Mouse (Mus musculus): ENCODE measurements around the gene Lrriq4. TPM values are rescaled to one million over a fixed set of nuclear protein-coding genes. Genes with fewer than 3 reads are reported as not detected.

The Lrriq4 gene
- total and polyA plus RNA-seq, 2 experiments from 2014 or later: not detected

DNA sequence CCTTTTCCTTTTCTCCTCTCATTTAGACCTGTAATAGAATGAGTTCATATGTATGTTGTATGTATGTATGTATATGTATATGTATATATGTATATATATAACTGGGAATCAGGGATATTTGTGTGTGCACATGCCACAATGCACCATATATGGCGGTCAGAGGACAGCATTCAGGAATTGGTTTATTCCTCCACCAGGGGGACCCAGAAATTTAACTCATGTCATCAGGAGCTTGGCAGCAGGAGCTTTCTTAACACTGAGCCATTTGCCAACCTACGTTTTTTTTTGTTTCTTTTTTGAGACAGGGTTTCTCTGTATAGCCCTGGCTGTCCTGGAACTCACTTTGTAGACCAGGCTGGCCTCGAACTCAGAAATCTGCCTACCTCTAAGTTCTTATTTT, 10.6 kb upstream of the Lrriq4 start:
- no peak for DNase-seq
- no peaks in the 10 kb centered on the region for H3K9me3 ChIP-seq (ENCODE audit: low read length)
- H3K9ac ChIP-seq: no peak overlapping the region
- H3K27me3 ChIP-seq (ENCODE audit: insufficient read depth, low read length): no peaks in the 10 kb centered on the region
- H3K4me2 ChIP-seq (ENCODE audit: low read depth): no peak overlapping the region
- H3K4me1 ChIP-seq (ENCODE audit: insufficient read depth): no peaks in the 10 kb centered on the region
- no peaks in the 10 kb centered on the region for H3K36me3 ChIP-seq (ENCODE audit: insufficient read depth)
- no peak overlapping the region for H3K27ac ChIP-seq (ENCODE audit: low read depth, low read length)
- TF ChIP-seq CTCF (IDR thresholded peaks at IDR 0.05; ENCODE audit: low read depth): peak; percentile 12; the same call in 1 of the 2 replicates
- no peak for ATAC-seq
- H3K4me3 ChIP-seq (ENCODE audit: low read depth, low read length): no peak overlapping the region
- WGBS: 66% methylated on average over 3 of the region's 3 CpGs

DNA sequence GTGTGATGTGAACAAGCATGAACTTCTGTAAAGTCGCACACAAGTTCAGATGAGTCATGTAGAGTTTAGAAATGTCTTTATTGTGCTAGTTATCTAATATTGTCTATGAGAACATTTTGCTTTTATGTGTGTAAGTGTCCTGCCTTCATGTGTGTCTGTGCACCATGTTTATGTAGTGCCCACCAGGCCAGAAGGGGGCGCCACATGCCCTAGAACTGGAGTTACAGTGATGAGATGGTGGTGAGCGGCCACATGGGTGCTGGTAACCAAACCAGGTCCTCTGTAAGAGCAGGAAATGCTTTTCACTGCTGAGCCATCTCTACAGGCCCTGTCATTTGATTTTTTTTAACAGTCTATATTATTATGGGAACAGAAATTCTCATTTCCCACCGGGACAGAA, 8.7 kb upstream of the Lrriq4 start:
- WGBS: 82% methylated on average over 4 of the region's 4 CpGs
- Histone ChIP-seq H3K9me3 (ENCODE audit: low read length) (no peaks in the 10 kb centered on the region), H3K27me3 (ENCODE audit: insufficient read depth, low read length) (no peaks in the 10 kb centered on the region), H3K36me3 (ENCODE audit: insufficient read depth) (no peaks in the 10 kb centered on the region), H3K4me2 (ENCODE audit: low read depth) (no peak overlapping the region), H3K4me3 (ENCODE audit: low read depth, low read length) (no peak overlapping the region), H3K27ac (ENCODE audit: low read depth, low read length) (no peak overlapping the region), H3K4me1 (ENCODE audit: insufficient read depth) (no peaks in the 10 kb centered on the region), H3K9ac (no peak overlapping the region)
- ATAC-seq (no peak), DNase-seq (no peak)
- TF ChIP-seq CTCF (IDR thresholded peaks at IDR 0.05; ENCODE audit: low read depth): no peak

DNA sequence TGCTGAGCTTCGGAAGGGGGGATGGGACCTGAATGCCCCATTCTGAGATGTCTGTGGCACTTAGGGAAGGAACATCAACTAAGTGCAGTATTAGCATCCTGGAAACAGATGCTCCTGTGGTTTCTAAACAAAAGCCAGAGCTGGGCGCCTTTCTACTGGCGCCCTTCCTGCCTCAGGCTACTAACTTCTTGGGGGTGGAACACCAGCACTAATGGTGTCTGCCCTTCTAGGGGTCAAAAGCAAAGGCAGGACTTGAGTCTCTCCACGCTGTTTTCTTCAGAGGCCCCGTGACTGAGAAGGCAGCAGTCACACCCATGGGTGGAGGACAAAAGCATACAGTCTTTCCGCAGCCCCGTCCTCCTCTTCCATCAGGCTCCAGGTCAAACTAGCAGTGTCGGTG, 2.5 kb downstream of the Lrriq4 start:
- Histone ChIP-seq H3K4me1 (ENCODE audit: insufficient read depth) (peaks cover 9% of the 10 kb centered on the region; the same call in 1 of the 2 replicates), H3K4me3 (ENCODE audit: low read depth, low read length) (no peak overlapping the region), H3K9me3 (ENCODE audit: low read length) (no peaks in the 10 kb centered on the region), H3K27ac (ENCODE audit: low read depth, low read length) (no peak overlapping the region), H3K9ac (no peak overlapping the region), H3K36me3 (ENCODE audit: insufficient read depth) (no peaks in the 10 kb centered on the region), H3K4me2 (ENCODE audit: low read depth) (no peak overlapping the region), H3K27me3 (ENCODE audit: insufficient read depth, low read length) (peaks cover 24% of the 10 kb centered on the region)
- ATAC-seq (no peak), DNase-seq (no peak)
- TF ChIP-seq CTCF (IDR thresholded peaks at IDR 0.05; ENCODE audit: low read depth): no peak
- 55% methylated on average over 8 of the region's 8 CpGs for WGBS

DNA sequence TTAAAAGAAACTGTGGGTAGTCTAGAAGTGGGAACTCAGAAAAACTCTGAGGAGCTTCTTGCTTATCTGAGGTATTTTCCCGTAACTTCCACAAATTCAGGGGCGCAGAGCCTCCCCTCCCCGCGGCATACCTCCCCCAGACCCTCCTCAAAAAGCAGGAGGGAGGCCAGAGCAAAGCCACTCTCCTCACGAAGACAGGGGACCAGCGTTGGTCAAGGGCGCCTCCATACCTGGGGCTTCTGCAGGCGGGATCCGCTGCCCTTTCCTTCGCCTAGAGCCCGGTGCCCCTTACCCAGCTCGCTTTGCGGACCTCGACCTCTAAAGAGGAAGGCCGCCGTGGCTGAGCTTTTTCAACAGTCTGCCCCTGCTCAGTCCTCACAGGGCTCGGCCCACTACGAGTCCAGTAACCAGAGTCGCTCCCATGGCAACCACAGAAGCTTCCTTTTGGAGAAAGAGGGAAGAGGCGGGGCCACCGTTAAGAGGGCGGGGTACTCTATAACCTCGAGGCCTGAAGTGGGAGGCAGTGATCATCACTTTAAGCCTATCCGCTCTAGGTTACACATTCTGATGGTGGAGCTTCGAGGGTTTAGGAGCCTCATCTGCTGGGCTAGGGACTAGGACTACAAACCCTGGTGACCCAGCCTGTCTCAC, 3.3 kb downstream of the Lrriq4 start, which contains the start of gene Lrrc34:
Gene Lrrc34 (minus strand): TSS at position 430 of the 651 bp plus-strand sequence.
- Histone ChIP-seq H3K4me3 (ENCODE audit: low read depth, low read length) (peak within 1 kb of the TSS; percentile 29), H3K27ac (ENCODE audit: low read depth, low read length) (no peak within 1 kb of the TSS), H3K4me2 (ENCODE audit: low read depth) (peak within 1 kb of the TSS; percentile 52), H3K4me1 (ENCODE audit: insufficient read depth) (peaks cover 9% of the 10 kb centered on the region; the same call in 1 of the 2 replicates), H3K27me3 (ENCODE audit: insufficient read depth, low read length) (peaks cover 24% of the 10 kb centered on the region), H3K36me3 (ENCODE audit: insufficient read depth) (no peaks in the 10 kb centered on the region), H3K9me3 (ENCODE audit: low read length) (no peaks in the 10 kb centered on the region), H3K9ac (0 out of 2 replicates have a peak within 1 kb of the TSS, but pooled peaks have one; percentile 18)
- TF ChIP-seq CTCF (IDR thresholded peaks at IDR 0.05; ENCODE audit: low read depth): no peak
- DNase-seq (peak; percentile 24), ATAC-seq (peak; percentile 82)
- WGBS: 4% methylated on average over 25 of the region's 25 CpGs

DNA sequence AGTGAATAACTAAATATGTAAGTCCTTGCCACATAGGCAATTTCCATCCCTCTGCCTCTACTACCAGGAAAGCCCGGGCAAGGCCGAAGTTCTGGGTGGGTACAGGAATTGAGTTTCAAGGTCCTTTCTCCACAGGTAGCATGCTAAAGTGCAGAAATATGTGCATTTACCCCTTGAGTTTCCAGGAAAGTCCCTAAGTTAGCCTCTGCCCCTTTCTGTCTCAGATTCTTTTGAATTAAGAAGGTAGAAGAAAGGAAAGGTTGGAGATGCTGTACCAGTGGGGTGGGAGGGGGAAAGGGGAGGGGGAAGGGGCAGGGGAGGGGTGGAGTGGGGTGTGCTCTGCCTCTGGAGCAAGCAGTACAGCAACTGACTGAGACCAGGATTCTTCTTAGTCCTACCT, 4.2 kb downstream of the Lrriq4 start:
- TF ChIP-seq CTCF (IDR thresholded peaks at IDR 0.05; ENCODE audit: low read depth): no peak
- DNase-seq: no peak
- Histone ChIP-seq H3K9me3 (ENCODE audit: low read length) (no peaks in the 10 kb centered on the region), H3K9ac (no peak overlapping the region), H3K4me2 (ENCODE audit: low read depth) (no peak overlapping the region), H3K4me3 (ENCODE audit: low read depth, low read length) (no peak overlapping the region), H3K27ac (ENCODE audit: low read depth, low read length) (no peak overlapping the region), H3K36me3 (ENCODE audit: insufficient read depth) (no peaks in the 10 kb centered on the region), H3K4me1 (ENCODE audit: insufficient read depth) (peaks cover 9% of the 10 kb centered on the region; the same call in 1 of the 2 replicates), H3K27me3 (ENCODE audit: insufficient read depth, low read length) (peaks cover 24% of the 10 kb centered on the region)
- WGBS: 93% methylated on average over 2 of the region's 2 CpGs
- no peak for ATAC-seq

DNA sequence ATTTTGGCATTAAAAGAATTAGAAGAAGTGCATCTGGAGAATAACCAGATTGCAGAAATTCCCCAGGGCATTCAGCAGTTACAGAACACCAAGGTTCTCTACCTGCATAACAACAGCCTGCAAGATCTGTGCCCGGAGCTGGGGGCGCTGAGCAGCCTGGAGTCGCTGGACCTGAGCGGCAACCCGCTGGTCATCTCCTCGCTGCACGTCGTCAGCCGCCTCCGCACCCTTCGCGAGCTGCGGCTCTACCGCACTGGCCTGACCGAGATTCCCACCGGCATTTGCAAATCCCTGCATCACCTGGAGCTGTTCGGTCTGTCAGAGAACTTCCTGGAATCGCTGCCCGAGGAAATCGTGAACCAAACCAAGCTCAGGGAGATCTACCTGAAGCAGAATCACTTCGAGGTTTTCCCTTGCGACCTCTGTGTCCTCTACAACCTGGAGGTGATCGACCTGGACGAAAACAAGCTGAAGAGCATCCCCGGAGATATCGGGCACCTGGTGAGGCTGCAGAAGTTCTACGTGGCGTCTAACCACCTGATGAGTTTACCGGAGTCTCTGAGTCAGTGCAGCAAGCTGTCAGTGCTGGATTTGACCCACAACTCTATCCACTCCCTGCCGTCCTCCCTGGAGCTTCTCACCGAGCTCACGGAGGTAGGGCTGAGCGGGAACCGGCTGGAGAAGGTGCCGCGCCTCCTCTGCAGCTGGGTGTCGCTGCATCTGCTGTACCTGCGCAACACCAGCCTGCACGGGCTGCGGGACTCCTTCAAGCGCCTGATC, 5.9 kb downstream of the Lrriq4 start:
- TF ChIP-seq CTCF (IDR thresholded peaks at IDR 0.05; ENCODE audit: low read depth): peak; percentile 45; the same call in 1 of the 2 replicates
- Histone ChIP-seq H3K9ac (no peak overlapping the region; the same call in 1 of the 2 replicates), H3K4me3 (ENCODE audit: low read depth, low read length) (peak overlapping the region; percentile 40), H3K4me2 (ENCODE audit: low read depth) (peak overlapping the region; percentile 60), H3K9me3 (ENCODE audit: low read length) (no peaks in the 10 kb centered on the region), H3K27me3 (ENCODE audit: insufficient read depth, low read length) (peaks cover 24% of the 10 kb centered on the region), H3K36me3 (ENCODE audit: insufficient read depth) (no peaks in the 10 kb centered on the region), H3K4me1 (ENCODE audit: insufficient read depth) (peaks cover 9% of the 10 kb centered on the region; the same call in 1 of the 2 replicates), H3K27ac (ENCODE audit: low read depth, low read length) (no peak overlapping the region)
- WGBS: 1% methylated on average over 41 of the region's 41 CpGs
- DNase-seq (peak; percentile 13), ATAC-seq (peak; percentile 78)

DNA sequence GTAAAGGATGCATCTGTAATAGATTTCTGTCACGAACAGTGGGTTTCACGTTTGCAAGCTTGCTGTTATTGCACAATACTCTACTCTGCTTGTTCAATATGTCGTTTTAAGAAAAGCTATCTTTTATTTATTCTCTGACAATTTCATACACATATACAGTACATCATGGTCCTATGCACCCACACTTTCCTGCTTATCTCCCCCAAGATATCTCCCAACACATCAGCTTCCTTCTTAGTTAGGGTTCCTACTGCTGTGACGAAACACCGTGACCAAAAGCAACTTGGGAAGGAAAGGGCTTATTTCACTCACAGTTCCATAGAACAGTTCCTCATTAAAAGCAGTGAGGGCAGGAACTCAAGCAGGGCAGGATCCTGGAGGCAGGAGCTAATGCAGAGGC, 11.6 kb downstream of the Lrriq4 start:
- Histone ChIP-seq H3K4me1 (ENCODE audit: insufficient read depth) (no peaks in the 10 kb centered on the region), H3K9me3 (ENCODE audit: low read length) (no peaks in the 10 kb centered on the region), H3K27ac (ENCODE audit: low read depth, low read length) (no peak overlapping the region), H3K36me3 (ENCODE audit: insufficient read depth) (no peaks in the 10 kb centered on the region), H3K4me3 (ENCODE audit: low read depth, low read length) (no peak overlapping the region), H3K4me2 (ENCODE audit: low read depth) (no peak overlapping the region), H3K27me3 (ENCODE audit: insufficient read depth, low read length) (0 out of 2 replicates have a peak, but pooled peaks cover 2% of the 10 kb centered on the region), H3K9ac (no peak overlapping the region)
- no peak for TF ChIP-seq CTCF (IDR thresholded peaks at IDR 0.05; ENCODE audit: low read depth)
- WGBS: 90% methylated on average over 5 of the region's 5 CpGs
- ATAC-seq (no peak), DNase-seq (no peak)

Data from forebrain, postnatal 0 days (tissue).